8 mouse cellular contexts compared by ENCODE assay signal in the genomic region with DNA sequence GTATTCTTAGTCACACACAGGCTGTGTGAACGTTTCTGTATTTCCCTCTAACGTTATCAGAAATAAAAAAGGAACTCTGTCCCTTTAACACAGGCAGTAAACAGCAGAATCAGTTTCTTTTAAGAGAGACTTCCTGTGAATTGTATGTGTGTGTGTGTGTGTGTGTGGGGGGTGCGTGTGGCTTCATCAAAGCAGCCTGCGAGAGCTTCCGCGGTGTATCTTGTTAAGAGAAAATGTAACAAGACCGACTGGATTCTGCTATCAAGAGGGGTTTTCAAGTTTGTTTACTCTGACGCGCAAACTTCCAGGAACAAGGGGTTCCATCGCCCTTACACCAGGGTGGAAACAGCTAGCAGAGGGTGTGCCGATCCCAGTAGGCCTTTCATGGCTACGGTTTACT.
DNase-seq lines count a peak whose midpoint lies in the region; ATAC-seq lines count a peak whose summit lies in the region.

No protein-coding gene starts in this region.

- ATAC-seq in megakaryocyte, adult 5-6 weeks (ENCODE audit: poor library complexity, severe bottlenecking): peak; percentile 67

- peak; percentile 47 for DNase-seq in spleen, adult 12 weeks (ENCODE audit: low spot score)
- DNase-seq in spleen, postnatal 4 days (ENCODE audit: low spot score in 2 of 2): no peak
- peak; percentile 42 for DNase-seq in kidney, postnatal 14 days
- DNase-seq in c-Kit-positive CD71-positive TER-119-positive erythroid progenitor cells, embryonic 14.5 days (ENCODE audit: low spot score): no peak
- no peak for DNase-seq in right cerebral cortex, postnatal 4 days
- DNase-seq in adrenal gland, adult 2 months: no peak
- no peak for DNase-seq in cerebellum, postnatal 10 days

Comparison
In these comparisons a context has a peak if more than half of its experiments do, and no peak if none do; other contexts are left out.
1. DNase-seq: peak in spleen, adult 12 weeks (single experiment) and kidney, postnatal 14 days (single experiment); none in spleen, postnatal 4 days (0 of 2), c-Kit-positive CD71-positive TER-119-positive erythroid progenitor cells, embryonic 14.5 days (single experiment), right cerebral cortex, postnatal 4 days (single experiment), adrenal gland, adult 2 months (single experiment) and cerebellum, postnatal 10 days (0 of 2).